Mouse (Mus musculus): ENCODE data around the gene Fnbp1l.

Gene Fnbp1l

GRCm38 (mm10) chr3:122606105-122606801 is 13.3 kb downstream of the Fnbp1l start:
- no peak for DNase-seq (ENCODE audit: low read depth)

GRCm38 (mm10) chr3:122603229-122603628 is 16.3 kb downstream of the Fnbp1l start:
- DNase-seq (ENCODE audit: low read depth): no peak

- DNase-seq (ENCODE audit: low read depth): no peak
Measured at GRCm38 (mm10) chr3:122602370-122602769, 17.1 kb downstream of the Fnbp1l start.

GRCm38 (mm10) chr3:122599291-122599690 is 20.2 kb downstream of the Fnbp1l start:
- DNase-seq (ENCODE audit: low read depth): no peak

- no peak for DNase-seq (ENCODE audit: low read depth)
Measured at GRCm38 (mm10) chr3:122590804-122591203, 28.7 kb downstream of the Fnbp1l start.

- DNase-seq (ENCODE audit: low read depth): no peak
Measured at GRCm38 (mm10) chr3:122590346-122590745, 29.2 kb downstream of the Fnbp1l start.

- no peak for DNase-seq (ENCODE audit: low read depth)
Measured at GRCm38 (mm10) chr3:122586918-122587641, 32.4 kb downstream of the Fnbp1l start.

GRCm38 (mm10) chr3:122577360-122577759 is 42.2 kb downstream of the Fnbp1l start:
- no peak for DNase-seq (ENCODE audit: low read depth)

GRCm38 (mm10) chr3:122574921-122575320 is 44.6 kb downstream of the Fnbp1l start:
- DNase-seq (ENCODE audit: low read depth): no peak

GRCm38 (mm10) chr3:122573426-122574286 is 45.9 kb downstream of the Fnbp1l start:
- no peak for DNase-seq (ENCODE audit: low read depth)

GRCm38 (mm10) chr3:122566549-122566948 is 53.0 kb downstream of the Fnbp1l start:
- DNase-seq (ENCODE audit: low read depth): no peak

GRCm38 (mm10) chr3:122566112-122566511 is 53.4 kb downstream of the Fnbp1l start:
- no peak for DNase-seq (ENCODE audit: low read depth)

- DNase-seq (ENCODE audit: low read depth): no peak
Measured at GRCm38 (mm10) chr3:122565285-122565684, 54.2 kb downstream of the Fnbp1l start.

- DNase-seq (ENCODE audit: low read depth): no peak
Measured at GRCm38 (mm10) chr3:122557766-122558165, 61.7 kb downstream of the Fnbp1l start.

- no peak for DNase-seq (ENCODE audit: low read depth)
Measured at GRCm38 (mm10) chr3:122551174-122551573, 68.3 kb downstream of the Fnbp1l start.

GRCm38 (mm10) chr3:122547469-122547868 is 72.0 kb downstream of the Fnbp1l start:
- no peak for DNase-seq (ENCODE audit: low read depth)

GRCm38 (mm10) chr3:122545346-122545745 is 74.2 kb downstream of the Fnbp1l start:
- no peak for DNase-seq (ENCODE audit: low read depth)

GRCm38 (mm10) chr3:122540918-122541317 is 78.6 kb downstream of the Fnbp1l start:
- no peak for DNase-seq (ENCODE audit: low read depth)

- DNase-seq (ENCODE audit: low read depth): no peak
Measured at GRCm38 (mm10) chr3:122539961-122540690, 79.4 kb downstream of the Fnbp1l start.

- no peak for DNase-seq (ENCODE audit: low read depth)
Measured at GRCm38 (mm10) chr3:122538851-122539250, 80.7 kb downstream of the Fnbp1l start.

- DNase-seq (ENCODE audit: low read depth): no peak
Measured at GRCm38 (mm10) chr3:122535938-122536703, 83.4 kb downstream of the Fnbp1l start.
